8 mouse cellular contexts compared by ENCODE assay signal in genomic region chr11:94127966-94128365, GRCm38 (mm10).
DNase-seq lines count a peak whose midpoint lies in the region; ATAC-seq and TF ChIP-seq lines count a peak whose summit lies in the region.

No protein-coding gene starts in this region.

- dilution Hi-C loops in CH12.LX (cut with MboI; ENCODE audit: extremely low pct_ligation_motif_present, extremely low pct_unique_long_range_greater_than_20kb, low sequenced_read_pairs), result no loop called here

- H3K9me3 ChIP-seq in CH12.LX (replicated peaks; ENCODE audit: low read length), result no peaks in the 10 kb centered on the region
- no peaks in the 10 kb centered on the region for H3K9me3 ChIP-seq in embryonic facial prominence, embryonic 14.5 days (ENCODE audit: control insufficient read depth, low read length)
- no peaks in the 10 kb centered on the region for H3K9me3 ChIP-seq in heart, embryonic 10.5 days
- no peaks in the 10 kb centered on the region for H3K9me3 ChIP-seq in liver, embryonic 14.5 days (ENCODE audit: control insufficient read depth, low read length)
- H3K9me3 ChIP-seq in neural tube, embryonic 13.5 days, result no peaks in the 10 kb centered on the region

- in situ Hi-C loops in CH12.LX (cut with MboI; ENCODE audit: low pct_ligation_motif_present, low pct_unique_long_range_greater_than_20kb, low sequenced_read_pairs), result no loop called here

- TF ChIP-seq RAD21 in CH12.LX (IDR thresholded peaks at IDR 0.05; ENCODE audit: low read depth, low read length), result peak; percentile 82

- no peak overlapping the region for H3K27ac ChIP-seq in CH12.LX (ENCODE audit: insufficient read depth, low read depth)
- no peak overlapping the region for H3K27ac ChIP-seq in embryonic facial prominence, embryonic 14.5 days (replicated peaks; ENCODE audit: low read depth, low read length)
- H3K27ac ChIP-seq in heart, embryonic 10.5 days, result no peak overlapping the region
- H3K27ac ChIP-seq in liver, embryonic 14.5 days, result no peak overlapping the region
- H3K27ac ChIP-seq in neural tube, embryonic 13.5 days (replicated peaks), result no peak overlapping the region

- H3K4me2 ChIP-seq in CH12.LX (ENCODE audit: insufficient read depth, low read depth, poor library complexity, severe bottlenecking), result no peak overlapping the region
- no peak overlapping the region for H3K4me2 ChIP-seq in embryonic facial prominence, embryonic 14.5 days (ENCODE audit: low read depth, low read length)
- H3K4me2 ChIP-seq in liver, embryonic 14.5 days (ENCODE audit: low read depth), result no peak overlapping the region
- no peak overlapping the region for H3K4me2 ChIP-seq in neural tube, embryonic 13.5 days

- H3K79me2 ChIP-seq in CH12.LX (replicated peaks; ENCODE audit: control insufficient read depth, extremely low read depth, insufficient read depth, poor library complexity, severe bottlenecking), result no peaks in the 10 kb centered on the region

- no peak overlapping the region for H3K9ac ChIP-seq in CH12.LX (ENCODE audit: insufficient read depth, low read depth)
- no peak overlapping the region for H3K9ac ChIP-seq in embryonic facial prominence, embryonic 14.5 days (ENCODE audit: low read depth, low read length)
- no peak overlapping the region for H3K9ac ChIP-seq in liver, embryonic 14.5 days (replicated peaks)
- H3K9ac ChIP-seq in neural tube, embryonic 13.5 days, result no peak overlapping the region

- no peak for TF ChIP-seq EP300 in CH12.LX (IDR thresholded peaks at IDR 0.05; ENCODE audit: low read length)
- no peak for TF ChIP-seq EP300 in liver, embryonic 14.5 days (IDR thresholded peaks at IDR 0.05; ENCODE audit: low read depth)

- DNase-seq in CH12.LX (ENCODE audit: extremely low read depth), result peak; percentile 86
- DNase-seq in adrenal gland, postnatal 36 days, result peak; percentile 76 to 87
- peak; percentile 76 for DNase-seq in embryonic facial prominence, embryonic 14.5 days (ENCODE audit: low spot score)
- DNase-seq in heart, embryonic 10.5 days (ENCODE audit: low spot score), result peak; percentile 79
- peak; percentile 90 for DNase-seq in kidney, postnatal 10 days
- DNase-seq in liver, embryonic 14.5 days (ENCODE audit: low read depth in 3 of 3, low spot score in 3 of 3), result peak in 2 of 3 experiments; percentile 37 to 53
- DNase-seq in thymus, postnatal 0 days (ENCODE audit: low spot score), result peak; percentile 86

- peaks cover 0 to 23% of the 10 kb centered on the region in 2 experiments; a peak in 2 of 4 replicates for H3K4me1 ChIP-seq in CH12.LX (ENCODE audit: control insufficient read depth in 1 of 2, insufficient read depth in 2 of 2)
- no peaks in the 10 kb centered on the region for H3K4me1 ChIP-seq in embryonic facial prominence, embryonic 14.5 days (ENCODE audit: control insufficient read depth, insufficient read depth, low read length)
- peaks cover 21% of the 10 kb centered on the region for H3K4me1 ChIP-seq in heart, embryonic 10.5 days
- no peaks in the 10 kb centered on the region for H3K4me1 ChIP-seq in liver, embryonic 14.5 days (replicated peaks; ENCODE audit: control insufficient read depth in 2 of 2, insufficient read depth in 2 of 2, low read length in 1 of 2)
- peaks cover 14% of the 10 kb centered on the region for H3K4me1 ChIP-seq in neural tube, embryonic 13.5 days (replicated peaks)

- no peak for TF ChIP-seq POLR2A in CH12.LX (IDR thresholded peaks at IDR 0.05; ENCODE audit: low read depth, low read length)

- 34% methylated on average over 5 of the region's 5 CpGs for WGBS in embryonic facial prominence, embryonic 14.5 days
- WGBS in heart, embryonic 10.5 days, result 48% methylated on average over 5 of the region's 5 CpGs
- 34% methylated on average over 5 of the region's 5 CpGs for WGBS in liver, embryonic 14.5 days (ENCODE audit: insufficient replicate concordance)
- WGBS in neural tube, embryonic 13.5 days, result 50% methylated on average over 5 of the region's 5 CpGs

- peaks cover 7 to 24% of the 10 kb centered on the region in 2 experiments for H3K36me3 ChIP-seq in CH12.LX (replicated peaks in 1 of 2; ENCODE audit: control insufficient read depth in 1 of 2, insufficient read depth in 1 of 2, low read length in 1 of 2)
- peaks cover 22% of the 10 kb centered on the region for H3K36me3 ChIP-seq in embryonic facial prominence, embryonic 14.5 days (ENCODE audit: control insufficient read depth, insufficient read depth, low read length)
- peaks cover 15% of the 10 kb centered on the region; the same call in 1 of the 2 replicates for H3K36me3 ChIP-seq in heart, embryonic 10.5 days
- no peaks in the 10 kb centered on the region; the same call in 1 of the 2 replicates for H3K36me3 ChIP-seq in liver, embryonic 14.5 days (replicated peaks; ENCODE audit: control insufficient read depth, insufficient read depth, low read depth)
- peaks cover 39% of the 10 kb centered on the region for H3K36me3 ChIP-seq in neural tube, embryonic 13.5 days

- H3K27me3 ChIP-seq in CH12.LX (replicated peaks), result no peaks in the 10 kb centered on the region
- no peaks in the 10 kb centered on the region for H3K27me3 ChIP-seq in embryonic facial prominence, embryonic 14.5 days (replicated peaks; ENCODE audit: control insufficient read depth, insufficient read depth, low read length)
- H3K27me3 ChIP-seq in heart, embryonic 10.5 days (ENCODE audit: insufficient read depth, poor library complexity, severe bottlenecking), result no peaks in the 10 kb centered on the region
- no peaks in the 10 kb centered on the region for H3K27me3 ChIP-seq in liver, embryonic 14.5 days (ENCODE audit: control insufficient read depth, insufficient read depth, low read length)
- no peaks in the 10 kb centered on the region for H3K27me3 ChIP-seq in neural tube, embryonic 13.5 days

- peak; percentile 90 to 98 for TF ChIP-seq CTCF in CH12.LX (conservative IDR thresholded peaks at IDR 0.05 in 1 of 2, IDR thresholded peaks at IDR 0.05 in 1 of 2; ENCODE audit: low read depth in 2 of 2, low read length in 2 of 2)
- peak; percentile 89 for TF ChIP-seq CTCF in liver, embryonic 14.5 days (IDR thresholded peaks at IDR 0.05; ENCODE audit: low read depth)

- no peak overlapping the region for H3K4me3 ChIP-seq in CH12.LX (replicated peaks in 1 of 3; ENCODE audit: low read depth in 2 of 3, low read length in 2 of 3, poor library complexity in 1 of 3)
- H3K4me3 ChIP-seq in embryonic facial prominence, embryonic 14.5 days (ENCODE audit: low read depth, low read length), result no peak overlapping the region
- no peak overlapping the region for H3K4me3 ChIP-seq in heart, embryonic 10.5 days
- H3K4me3 ChIP-seq in liver, embryonic 14.5 days (ENCODE audit: insufficient read depth in 1 of 2, low read depth in 2 of 2, low read length in 2 of 2), result no peak overlapping the region
- H3K4me3 ChIP-seq in neural tube, embryonic 13.5 days, result no peak overlapping the region

- peak; percentile 82 for ATAC-seq in embryonic facial prominence, embryonic 14.5 days (ENCODE audit: low read depth)
- peak; percentile 41; the same call in 1 of the 2 replicates for ATAC-seq in liver, embryonic 14.5 days (ENCODE audit: insufficient read depth)
- ATAC-seq in neural tube, embryonic 13.5 days (ENCODE audit: low read depth), result peak; percentile 42; the same call in 1 of the 2 replicates

TF ChIP-seq in CH12.LX, 34 proteins besides CTCF, POLR2A, EP300 and RAD21:
- TF ChIP-seq SMC3 (IDR thresholded peaks at IDR 0.05; ENCODE audit: low read depth, low read length) (peak; percentile 86), NELFE (IDR thresholded peaks at IDR 0.05; ENCODE audit: low read depth, low read length) (peak; percentile 16; the same call in 1 of the 2 replicates), KAT2A (IDR thresholded peaks at IDR 0.05; ENCODE audit: insufficient replicate concordance, low read length) (no peak), JUND (conservative IDR thresholded peaks at IDR 0.05; ENCODE audit: low read depth, low read length) (no peak), ZC3H11A (IDR thresholded peaks at IDR 0.05; ENCODE audit: low read depth, low read length) (peak; percentile 36; the same call in 1 of the 2 replicates)
